Mouse (Mus musculus) cortical plate, adult 2 months (tissue): ENCODE results near the gene Tmc6. TPM values are rescaled to one million over a fixed set of nuclear protein-coding genes. Genes with fewer than 3 reads are reported as not detected.
"Not testable (repeated sequence)": the region's sequence is repeated elsewhere in the genome, so short reads cannot be mapped to it uniquely, and the experiment has no call there.

Source experiments
- H3K27ac ChIP-seq: fragments of 200-500 bp; 2 replicates; pipeline ENCODE4 v1.5.1; 2012; ENCODE audit warnings: low read length, control low read depth, inconsistent platforms; ENCODE audit not compliant: insufficient read depth
- H3K4me1 ChIP-seq: fragments of 200-500 bp; 2 replicates; pipeline ENCODE4 v1.6.1; 2011; ENCODE audit warnings: low read length; ENCODE audit not compliant: control insufficient read depth, insufficient read depth
- H3K4me3 ChIP-seq: fragments of 200-500 bp; 2 replicates; pipeline ENCODE4 v1.5.1; 2011; ENCODE audit warnings: mild to moderate bottlenecking, low read length, control low read depth; ENCODE audit not compliant: insufficient read depth
- CTCF ChIP-seq: fragments of 200-500 bp; IDR thresholded peaks from 2 replicates; pipeline ENCODE4 v1.5.1; 2011; ENCODE audit warnings: mild to moderate bottlenecking, control low read depth, low read length; ENCODE audit not compliant: insufficient read depth; ENCODE audit errors: extremely low read depth
- POLR2A ChIP-seq: fragments of 200-500 bp; IDR thresholded peaks from 2 replicates; pipeline ENCODE4 v1.6.1; 2011; ENCODE audit warnings: mild to moderate bottlenecking, low read length, control low read depth; ENCODE audit not compliant: insufficient read depth; ENCODE audit errors: extremely low read depth
- polyA plus RNA-seq: library from polyadenylated mRNA; depleted of rRNA; stranded (reverse); fragments of >200 nt; gene quantifications from 2 replicates; pipeline ENCODE4 v1.2.3, GENCODE M21; 2012

Gene Tmc6
- polyA plus RNA-seq, 1 experiment: 9.7 TPM

GRCm38 (mm10) chr11:117796954-117797353 lies 15.0 kb upstream of the Tmc6 start:
- TF ChIP-seq CTCF: no peak
- TF ChIP-seq POLR2A: no peak
- Histone ChIP-seq H3K27ac (no peak overlapping the region), H3K4me3 (no peak overlapping the region)

GRCm38 (mm10) chr11:117794035-117794551 lies 12.1 kb upstream of the Tmc6 start:
- Histone ChIP-seq H3K27ac (no peak overlapping the region), H3K4me1 (no peaks in the 10 kb centered on the region), H3K4me3 (no peak overlapping the region)
- TF ChIP-seq CTCF (no peak), POLR2A (no peak)

More at GRCm38 (mm10) chr11:117796954-117797353, 15.0 kb upstream of the Tmc6 start:
- H3K4me1 ChIP-seq: no peaks in the 10 kb centered on the region

- Histone ChIP-seq H3K4me1 (no peaks in the 10 kb centered on the region), H3K4me3 (no peak overlapping the region), H3K27ac (no peak overlapping the region)
- TF ChIP-seq POLR2A: no peak
- TF ChIP-seq CTCF: no peak
These were observed 10.4 kb upstream of the Tmc6 start for GRCm38 (mm10) chr11:117792281-117792888.

- no peaks in the 10 kb centered on the region for H3K4me1 ChIP-seq
- no peak overlapping the region for H3K27ac ChIP-seq
- no peak overlapping the region for H3K4me3 ChIP-seq
- no peak for TF ChIP-seq POLR2A
- TF ChIP-seq CTCF: no peak
These were observed 9.4 kb upstream of the Tmc6 start for GRCm38 (mm10) chr11:117791441-117791761.

GRCm38 (mm10) chr11:117790703-117791440 lies 8.9 kb upstream of the Tmc6 start:
- H3K4me3 ChIP-seq: no peak overlapping the region
- H3K4me1 ChIP-seq: no peaks in the 10 kb centered on the region
- TF ChIP-seq POLR2A (no peak), CTCF (no peak)
- no peak overlapping the region for H3K27ac ChIP-seq

- Histone ChIP-seq H3K27ac (no peak overlapping the region), H3K4me1 (no peaks in the 10 kb centered on the region), H3K4me3 (no peak overlapping the region)
- TF ChIP-seq POLR2A (no peak), CTCF (peak; percentile 74)
These were observed 8.3 kb upstream of the Tmc6 start for GRCm38 (mm10) chr11:117790286-117790685.

GRCm38 (mm10) chr11:117788481-117788880 lies 6.5 kb upstream of the Tmc6 start:
- not testable (repeated sequence) for H3K27ac ChIP-seq, H3K4me3 ChIP-seq, H3K4me1 ChIP-seq

- Histone ChIP-seq H3K27ac (no peak overlapping the region), H3K4me3 (no peak overlapping the region), H3K4me1 (no peaks in the 10 kb centered on the region)
- TF ChIP-seq CTCF: peak; percentile 76
- no peak for TF ChIP-seq POLR2A
These were observed 4.3 kb upstream of the Tmc6 start for GRCm38 (mm10) chr11:117786294-117786693.

- no peak for TF ChIP-seq CTCF
- no peak for TF ChIP-seq POLR2A
- no peak overlapping the region for H3K27ac ChIP-seq
- no peak overlapping the region for H3K4me3 ChIP-seq
- no peaks in the 10 kb centered on the region for H3K4me1 ChIP-seq
These were observed 1.8 kb upstream of the Tmc6 start for GRCm38 (mm10) chr11:117783683-117784309.

GRCm38 (mm10) chr11:117783089-117783488 lies 1.1 kb upstream of the Tmc6 start:
- Histone ChIP-seq H3K4me1 (no peaks in the 10 kb centered on the region), H3K27ac (no peak overlapping the region), H3K4me3 (0 out of 2 replicates have a peak overlapping the region, but pooled peaks have one; percentile 2)
- 0 out of 2 replicates have a peak, but pooled peaks have one; percentile 13 for TF ChIP-seq CTCF
- TF ChIP-seq POLR2A: no peak
